In the genomic region with DNA sequence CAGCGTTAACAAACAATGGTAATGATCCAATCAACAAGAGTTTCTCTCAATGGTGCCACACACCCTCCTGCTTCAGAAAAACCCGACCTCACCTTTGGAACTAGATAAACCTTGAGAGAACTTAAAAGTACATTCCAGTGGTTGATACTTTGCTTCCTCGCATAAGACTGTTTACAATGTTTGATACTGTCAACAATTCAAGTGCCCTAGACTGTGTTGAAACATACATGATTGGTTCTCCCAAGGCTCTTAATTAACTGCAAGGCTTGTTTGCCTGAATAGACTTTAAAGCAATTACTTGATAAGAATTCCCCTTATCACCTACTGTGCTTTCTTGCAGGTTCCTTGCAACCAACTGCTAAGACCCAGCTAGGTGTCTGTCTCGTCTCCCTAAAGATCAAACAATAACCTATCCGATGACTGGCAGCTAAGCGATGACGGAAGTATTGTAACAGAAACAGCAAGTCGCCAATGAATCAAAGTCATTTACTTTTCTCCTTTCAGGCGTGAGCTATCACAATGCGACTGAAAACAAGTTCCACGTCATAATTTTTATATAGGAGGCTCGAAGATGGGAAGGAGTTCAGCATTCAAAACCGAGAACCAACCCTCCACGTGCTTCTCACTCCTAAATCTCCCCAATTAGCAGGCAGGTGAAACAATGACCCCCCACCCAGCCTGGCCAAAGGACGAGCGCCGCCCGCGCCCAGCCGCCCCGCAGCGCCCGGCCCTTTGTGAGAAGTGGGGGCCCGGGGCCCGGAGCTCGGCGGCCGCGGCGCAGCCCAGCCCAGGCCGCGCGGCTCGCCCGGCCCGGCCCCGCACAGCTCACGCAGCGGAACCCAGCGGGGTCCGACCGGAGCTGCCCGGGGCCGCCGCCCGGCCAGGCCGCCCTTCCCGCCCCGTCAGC, we compare ENCODE assay signal across 8 mouse cellular contexts. TPM values are rescaled to one million over a fixed set of nuclear protein-coding genes. Genes with fewer than 3 reads are reported as not detected.
DNase-seq lines count a peak whose midpoint lies in the region; ATAC-seq and TF ChIP-seq lines count a peak whose summit lies in the region.

No protein-coding gene starts in this region.

- peak; percentile 21 for DNase-seq in kidney, adult 2 months
- no peak for DNase-seq in kidney, adult 8-10 months
- DNase-seq in Muller cell, postnatal 12 days (ENCODE audit: inconsistent ontology term), result peak; percentile 41
- peak; percentile 56 for DNase-seq in lung, postnatal 0 days (ENCODE audit: low spot score)
- peak; percentile 33 for DNase-seq in retina, postnatal 1 day
- DNase-seq in layer of hippocampus, adult 18-20 months (ENCODE audit: low spot score in 2 of 2), result no peak

- TF ChIP-seq EP300 in lung, postnatal 0 days (IDR thresholded peaks at IDR 0.05), result peak; percentile 68

- peak overlapping the region; percentile 85 for H3K4me2 ChIP-seq in embryonic facial prominence, embryonic 15.5 days (replicated peaks)
- peak overlapping the region; percentile 90 for H3K4me2 ChIP-seq in hindbrain, embryonic 16.5 days (ENCODE audit: low read length)
- peak overlapping the region; percentile 69 for H3K4me2 ChIP-seq in lung, postnatal 0 days (replicated peaks; ENCODE audit: low read depth, low read length)

- peak overlapping the region; percentile 83 for H3K4me3 ChIP-seq in kidney, adult 2 months (ENCODE audit: insufficient read depth, low read depth, low read length)
- peak overlapping the region; percentile 99 for H3K4me3 ChIP-seq in embryonic facial prominence, embryonic 15.5 days (replicated peaks)
- H3K4me3 ChIP-seq in hindbrain, embryonic 16.5 days (ENCODE audit: low read length), result peak overlapping the region; percentile 100
- H3K4me3 ChIP-seq in lung, postnatal 0 days (ENCODE audit: low read depth, low read length), result peak overlapping the region; percentile 97

- no peak for TF ChIP-seq POLR2A in kidney, adult 2 months (IDR thresholded peaks at IDR 0.05; ENCODE audit: low read depth, low read length)

- 4% methylated on average over 49 of the region's 49 CpGs for WGBS in kidney, adult 2 months
- 2% methylated on average over 49 of the region's 49 CpGs for WGBS in embryonic facial prominence, embryonic 15.5 days
- WGBS in hindbrain, embryonic 16.5 days, result 3% methylated on average over 38 of the region's 49 CpGs
- 1% methylated on average over 26 of the region's 49 CpGs for WGBS in lung, postnatal 0 days

- peak overlapping the region; percentile 90 for H3K27ac ChIP-seq in kidney, adult 2 months (ENCODE audit: insufficient read depth, low read depth, low read length)
- H3K27ac ChIP-seq in embryonic facial prominence, embryonic 15.5 days (replicated peaks), result peak overlapping the region; percentile 93
- H3K27ac ChIP-seq in hindbrain, embryonic 16.5 days (ENCODE audit: low read depth, low read length), result peak overlapping the region; percentile 96
- H3K27ac ChIP-seq in lung, postnatal 0 days (ENCODE audit: low read length), result peak overlapping the region; percentile 90

- no peaks in the 10 kb centered on the region for H3K36me3 ChIP-seq in kidney, adult 2 months (ENCODE audit: control insufficient read depth, insufficient read depth, low read length)
- no peaks in the 10 kb centered on the region for H3K36me3 ChIP-seq in embryonic facial prominence, embryonic 15.5 days
- H3K36me3 ChIP-seq in hindbrain, embryonic 16.5 days (ENCODE audit: control insufficient read depth, insufficient read depth, low read length), result no peaks in the 10 kb centered on the region
- no peaks in the 10 kb centered on the region for H3K36me3 ChIP-seq in lung, postnatal 0 days (ENCODE audit: insufficient read depth, low read length)

- TF ChIP-seq CTCF in kidney, adult 2 months (conservative IDR thresholded peaks at IDR 0.05; ENCODE audit: insufficient read depth, insufficient read length, low read depth, low read length), result no peak
- no peak for TF ChIP-seq CTCF in lung, postnatal 0 days (IDR thresholded peaks at IDR 0.05)

- peak overlapping the region; percentile 98 for H3K9ac ChIP-seq in embryonic facial prominence, embryonic 15.5 days
- H3K9ac ChIP-seq in hindbrain, embryonic 16.5 days (ENCODE audit: low read depth, low read length), result peak overlapping the region; percentile 99
- H3K9ac ChIP-seq in lung, postnatal 0 days (replicated peaks; ENCODE audit: low read depth), result peak overlapping the region; percentile 95

- ATAC-seq in embryonic facial prominence, embryonic 15.5 days (ENCODE audit: insufficient number of reproducible peaks, low FRiP score, low TSS enrichment, low read depth), result peak; percentile 52
- ATAC-seq in hindbrain, embryonic 16.5 days, result peak; percentile 53
- peak; percentile 64 for ATAC-seq in lung, postnatal 0 days

- H3K9me3 ChIP-seq in embryonic facial prominence, embryonic 15.5 days (replicated peaks), result no peaks in the 10 kb centered on the region
- no peaks in the 10 kb centered on the region for H3K9me3 ChIP-seq in hindbrain, embryonic 16.5 days (ENCODE audit: control insufficient read depth, low read length)
- no peaks in the 10 kb centered on the region for H3K9me3 ChIP-seq in lung, postnatal 0 days (ENCODE audit: low read length)

- H3K4me1 ChIP-seq in kidney, adult 2 months (ENCODE audit: control insufficient read depth, insufficient read depth, low read length), result peaks cover 18% of the 10 kb centered on the region
- peaks cover 39% of the 10 kb centered on the region for H3K4me1 ChIP-seq in embryonic facial prominence, embryonic 15.5 days
- peaks cover 31% of the 10 kb centered on the region for H3K4me1 ChIP-seq in hindbrain, embryonic 16.5 days (ENCODE audit: control insufficient read depth, insufficient read depth, low read depth, low read length)
- H3K4me1 ChIP-seq in lung, postnatal 0 days (ENCODE audit: insufficient read depth, low read depth, low read length), result peaks cover 7% of the 10 kb centered on the region; the same call in 1 of the 2 replicates

- H3K27me3 ChIP-seq in kidney, adult 2 months (replicated peaks; ENCODE audit: control insufficient read depth, insufficient read depth, low read length), result no peaks in the 10 kb centered on the region
- H3K27me3 ChIP-seq in embryonic facial prominence, embryonic 15.5 days, result no peaks in the 10 kb centered on the region
- H3K27me3 ChIP-seq in hindbrain, embryonic 16.5 days (replicated peaks; ENCODE audit: control insufficient read depth, insufficient read depth, low read length), result no peaks in the 10 kb centered on the region
- no peaks in the 10 kb centered on the region for H3K27me3 ChIP-seq in lung, postnatal 0 days (replicated peaks; ENCODE audit: insufficient read depth, low read length)

RNA-seq across cellular contexts. Expression of gene Ubqln1, which starts 0.9 kb away (rescaled TPM):
- polyA plus RNA-seq in kidney, adult 2 months (2012; rRNA removed), result 111 and 134 TPM in 2 replicates
- polyA plus RNA-seq in embryonic facial prominence, embryonic 15.5 days (2015; fragmentation: Nextera tagmentation; extraction: Ambion mirVana), result 109 and 115 TPM in 2 replicates
- polyA plus RNA-seq in hindbrain, embryonic 16.5 days (2015; fragmentation: Nextera tagmentation; extraction: Ambion mirVana), result 129 and 142 TPM in 2 replicates
- 52.3 and 57.3 TPM in 2 replicates for polyA plus RNA-seq in lung, postnatal 0 days (2015; fragmentation: Nextera tagmentation; extraction: Ambion mirVana)
- 100 to 1,000 TPM; 154 to 159 TPM for total RNA-seq in layer of hippocampus, adult 18-20 months (2021)

RNA-seq across cellular contexts. Expression of gene Idnk, which starts 57.1 kb away (rescaled TPM):
- 21.0 and 27.4 TPM in 2 replicates for polyA plus RNA-seq in kidney, adult 2 months (2012; rRNA removed)
- polyA plus RNA-seq in embryonic facial prominence, embryonic 15.5 days (2015; fragmentation: Nextera tagmentation; extraction: Ambion mirVana), result 32.6 and 36.3 TPM in 2 replicates
- polyA plus RNA-seq in hindbrain, embryonic 16.5 days (2015; fragmentation: Nextera tagmentation; extraction: Ambion mirVana), result 53.5 and 56.3 TPM in 2 replicates
- 40.5 and 43.5 TPM in 2 replicates for polyA plus RNA-seq in lung, postnatal 0 days (2015; fragmentation: Nextera tagmentation; extraction: Ambion mirVana)
- 10 to 100 TPM; 32.7 to 33.3 TPM for total RNA-seq in layer of hippocampus, adult 18-20 months (2021)

Comparison
In these comparisons a context has a peak if more than half of its experiments do, and no peak if none do; other contexts are left out.
1. DNase-seq: peak in kidney, adult 2 months (single experiment), Muller cell, postnatal 12 days (single experiment), lung, postnatal 0 days (single experiment) and retina, postnatal 1 day (single experiment); none in kidney, adult 8-10 months (0 of 2) and layer of hippocampus, adult 18-20 months (0 of 2).
2. Peak in every context shown above with its lines, with median percentiles within 50 percentile points of each other: H3K27ac ChIP-seq, H3K4me3 ChIP-seq, ATAC-seq, H3K4me2 ChIP-seq and H3K9ac ChIP-seq.